Mouse (Mus musculus): ENCODE results near the gene Olfr401.
"Not testable (repeated sequence)": the region's sequence is repeated elsewhere in the genome, so short reads cannot be mapped to it uniquely, and the experiment has no call there.

Gene Olfr401

DNA sequence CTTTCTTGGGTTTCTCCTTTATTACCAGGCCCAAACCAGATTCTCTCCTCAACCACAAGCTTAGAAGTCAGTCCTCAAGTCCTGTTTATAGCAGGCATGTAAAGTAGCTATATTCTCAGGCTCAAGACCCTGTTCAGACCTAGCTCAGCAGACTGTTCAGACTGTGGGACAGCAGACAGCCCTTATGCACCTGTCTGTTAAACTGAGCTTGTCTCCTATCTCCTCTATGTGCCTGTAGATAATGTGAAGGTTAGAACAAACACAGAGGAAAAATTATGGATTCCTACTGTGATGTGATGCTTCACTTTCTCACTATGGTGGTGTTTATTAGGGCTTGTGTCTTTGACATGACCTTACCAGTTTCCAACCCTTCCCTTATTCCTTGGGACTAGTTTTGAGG, at the start of gene Olfr401:
Gene Olfr401 (plus strand): TSS at position 301 of the 400 bp plus-strand sequence.
- DNase-seq (ENCODE audit: low spot score in 2 of 2), result no peak

DNA sequence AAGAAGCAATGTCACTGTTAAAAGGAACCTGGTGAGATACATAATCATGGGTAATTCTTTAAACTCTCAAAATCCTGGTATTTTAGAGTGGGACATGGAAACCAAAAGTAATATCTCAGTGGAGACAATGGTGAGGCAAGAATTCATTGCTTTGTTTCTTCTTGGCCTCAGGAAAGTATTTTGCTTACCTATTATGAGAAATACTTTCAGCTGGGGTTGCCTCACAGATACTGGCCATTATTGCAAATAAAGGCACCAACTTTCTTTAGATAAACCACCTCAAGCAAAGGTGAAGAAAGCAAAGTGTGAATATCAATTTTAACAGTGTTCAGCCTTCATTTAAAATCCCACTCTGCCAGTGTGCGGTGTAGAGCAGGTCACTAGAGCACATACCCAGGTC, 43.9 kb upstream of the Olfr401 start, which contains the start of gene Zfp616:
Gene Zfp616 (plus strand): TSS at position 301 of the 400 bp plus-strand sequence.
- DNase-seq (ENCODE audit: low spot score in 2 of 2), result no peak

DNA sequence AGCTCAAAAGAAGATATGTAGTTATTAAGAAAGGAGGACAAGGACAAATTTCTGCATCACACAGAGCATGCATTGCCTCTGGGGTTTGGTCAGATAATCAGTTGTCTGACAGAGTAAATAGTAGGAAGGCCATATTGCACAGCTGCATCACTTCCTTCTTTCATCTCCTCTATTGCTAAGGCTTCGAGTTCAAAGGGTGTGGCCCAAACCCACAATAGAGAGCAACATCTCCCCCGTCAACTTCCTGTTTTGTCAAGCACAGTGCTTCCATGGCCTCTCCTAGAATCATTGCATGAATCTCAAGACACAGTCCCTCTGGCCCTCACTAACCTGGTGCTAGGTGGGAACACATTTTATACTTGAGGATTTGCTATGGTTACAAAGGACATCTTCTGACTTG, 12.8 kb upstream of the Olfr401 start:
- no peak for DNase-seq (ENCODE audit: low spot score in 2 of 2)

DNA sequence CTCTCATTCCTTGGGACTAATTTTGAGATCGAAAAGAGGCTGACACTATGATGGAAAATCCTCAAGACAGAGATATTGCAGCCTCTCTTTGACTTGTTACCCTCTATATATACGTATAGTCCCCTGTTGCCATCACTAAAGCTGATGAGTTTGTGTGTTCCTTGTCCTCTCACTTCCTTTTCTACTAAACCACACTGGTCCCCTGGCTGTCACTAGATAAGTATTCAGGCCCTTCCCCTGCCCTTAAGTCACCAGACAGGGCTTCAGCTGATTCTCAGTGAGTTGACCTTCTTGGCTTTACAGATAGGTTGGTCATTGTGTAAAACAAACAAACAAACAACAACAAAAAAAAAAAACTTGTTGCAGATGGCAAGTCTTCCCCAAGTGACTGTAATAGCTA, 12.0 kb upstream of the Olfr401 start:
- no peak for DNase-seq (ENCODE audit: low spot score in 2 of 2)

DNA sequence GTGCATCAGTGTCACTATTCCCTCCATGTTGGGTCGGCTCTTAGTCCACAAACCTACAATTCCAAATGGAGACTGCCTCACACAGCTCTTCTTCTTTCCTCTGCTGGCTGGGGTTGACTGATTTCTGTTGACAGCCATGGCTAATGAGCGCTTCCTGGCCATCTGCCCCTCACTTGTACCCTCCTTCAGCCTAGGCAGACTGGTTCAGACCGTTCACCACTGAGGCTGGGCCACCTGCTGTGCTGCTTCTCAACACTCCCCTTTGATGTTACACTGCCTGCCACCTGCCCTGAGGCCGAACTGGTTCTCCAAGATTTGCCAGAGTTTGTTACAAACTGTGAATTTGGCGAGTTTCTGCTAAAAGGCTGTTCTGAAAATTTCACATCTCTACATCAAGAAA, 8.4 kb upstream of the Olfr401 start:
- no peak for DNase-seq (ENCODE audit: low spot score in 2 of 2)

DNA sequence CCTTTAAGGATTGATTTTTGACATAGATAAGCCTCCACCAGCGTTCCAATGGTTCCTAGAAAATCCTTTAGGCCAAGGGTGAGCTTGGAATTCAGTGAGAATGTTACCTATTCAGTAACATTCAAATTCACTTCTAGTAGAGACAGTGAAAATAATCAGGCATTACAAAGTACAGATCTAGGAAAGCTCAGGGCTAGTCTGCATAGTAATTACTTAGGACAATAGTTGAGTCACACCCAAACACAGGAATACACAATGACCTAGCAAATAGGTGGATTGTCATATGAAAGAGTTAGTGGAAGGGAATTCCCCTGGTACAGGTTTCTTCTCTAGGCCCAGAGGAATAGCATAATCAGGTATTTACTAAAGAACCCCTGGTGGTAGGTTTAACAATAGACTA, 26.5 kb downstream of the Olfr401 start:
- DNase-seq (ENCODE audit: low spot score in 2 of 2), result not testable (repeated sequence)

DNA sequence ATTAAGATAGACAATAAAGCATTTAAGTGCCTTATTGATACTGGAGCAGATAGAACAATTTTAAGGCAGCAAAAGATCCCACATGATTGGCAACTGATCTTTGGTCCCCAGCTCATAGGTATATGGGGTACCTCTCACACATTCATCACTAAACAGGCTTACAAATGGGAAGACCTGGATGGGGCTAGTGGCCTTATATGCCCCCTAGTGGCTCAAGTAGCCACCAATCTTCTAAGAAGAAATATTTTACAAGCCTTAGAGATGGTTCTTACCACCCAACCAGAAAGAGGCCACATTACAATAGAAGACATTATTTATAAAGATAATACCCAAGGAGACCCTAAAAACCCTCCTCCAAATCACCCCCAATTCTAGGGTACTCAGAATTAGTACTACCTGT, 32.4 kb downstream of the Olfr401 start:
- DNase-seq (ENCODE audit: low spot score in 2 of 2), result no peak

DNA sequence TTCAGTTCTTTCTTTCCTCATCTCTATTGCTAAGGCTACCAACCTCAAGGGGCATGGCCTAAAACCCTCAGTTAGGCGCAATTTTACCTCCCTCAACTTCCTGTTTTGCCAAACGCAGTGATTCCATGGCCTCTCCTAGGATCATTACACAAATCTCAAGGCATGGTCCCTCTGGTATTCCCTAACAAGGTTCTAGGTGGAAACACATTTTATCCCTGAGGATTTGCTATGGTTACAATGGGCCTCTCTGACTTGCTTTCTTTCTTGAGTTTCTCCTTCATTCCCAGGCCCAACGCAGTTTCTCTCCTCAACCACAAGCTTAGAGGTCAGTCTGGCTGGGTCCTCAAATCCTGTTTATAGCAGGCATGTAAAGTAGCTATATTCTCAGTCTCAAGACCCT, 39.7 kb downstream of the Olfr401 start, which contains the start of gene Olfr402:
Gene Olfr402 (plus strand): TSS at position 301 of the 400 bp plus-strand sequence.
- DNase-seq (ENCODE audit: low spot score in 2 of 2), result no peak

DNA sequence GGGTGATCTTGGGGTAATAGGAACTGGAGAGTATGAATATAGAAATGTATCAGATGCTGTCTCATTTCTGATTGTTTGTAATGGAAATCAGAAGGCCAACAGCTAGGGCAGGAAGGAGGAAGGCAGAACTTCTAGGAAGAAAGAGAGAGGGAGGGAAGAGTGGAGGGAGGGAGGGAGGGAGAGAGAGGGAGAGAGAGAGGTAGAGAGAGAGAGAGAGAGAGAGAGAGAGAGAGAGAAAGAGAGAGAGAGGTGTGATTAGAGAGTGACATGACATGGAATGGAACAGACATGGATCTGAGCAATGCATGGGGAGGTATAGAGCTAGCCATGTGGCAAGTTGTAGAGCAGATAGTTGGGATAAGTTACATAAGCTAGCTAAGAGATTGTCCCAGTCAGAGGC, 55.3 kb downstream of the Olfr401 start:
- DNase-seq (ENCODE audit: low spot score in 2 of 2), result no peak

Measured in frontal cortex, postnatal 10 days (tissue).